Mouse (Mus musculus) midbrain, embryonic 11.5 days (tissue): Measurements from ENCODE around the gene Hist2h2ac. TPM values are rescaled to one million over a fixed set of nuclear protein-coding genes. Genes with fewer than 3 reads are reported as not detected.

Source experiments
- ATAC-seq: fragments of 200-750 bp; cut with Nextera tagmentation; 2 replicates; pipeline ENCODE4 v1.8.0; 2017; ENCODE audit warnings: moderate TSS enrichment, moderate library complexity; ENCODE audit not compliant: low FRiP score
- DNase-seq: peaks from one replicate; pipeline ENCODE4 v3.0.0; 2015; ENCODE audit warnings: low spot score; ENCODE audit errors: missing footprints
- H3K27ac ChIP-seq: fragments of 300-500 bp; sonication (generic); 2 replicates; pipeline ENCODE4 v1.5.1; 2014; ENCODE audit warnings: low read depth, low read length
- H3K27me3 ChIP-seq: fragments of 300-500 bp; sonication (generic); 2 replicates; pipeline ENCODE4 v1.6.1; 2014; ENCODE audit warnings: mild to moderate bottlenecking, low read length, moderate library complexity, mixed read lengths; ENCODE audit not compliant: control insufficient read depth, insufficient read depth
- H3K36me3 ChIP-seq: fragments of 300-500 bp; sonication (generic); 2 replicates; pipeline ENCODE4 v1.6.1; 2014; ENCODE audit warnings: mild to moderate bottlenecking, low read length, moderate library complexity, mixed read lengths; ENCODE audit not compliant: control insufficient read depth, insufficient read depth
- H3K4me1 ChIP-seq: fragments of 300-500 bp; sonication (generic); 2 replicates; pipeline ENCODE4 v1.6.1; 2014; ENCODE audit warnings: low read length; ENCODE audit not compliant: control insufficient read depth, insufficient read depth
- H3K4me2 ChIP-seq: fragments of 300-500 bp; sonication (generic); 2 replicates; pipeline ENCODE4 v1.6.1; 2014; ENCODE audit warnings: mild to moderate bottlenecking, moderate library complexity
- H3K4me3 ChIP-seq: fragments of 300-500 bp; sonication (generic); 2 replicates; pipeline ENCODE4 v1.5.1; 2014; ENCODE audit warnings: low read depth, low read length
- H3K9ac ChIP-seq: fragments of 300-500 bp; sonication (generic); 2 replicates; pipeline ENCODE4 v1.6.1; 2014; ENCODE audit warnings: low read length
- H3K9me3 ChIP-seq: fragments of 300-500 bp; sonication (generic); 2 replicates; pipeline ENCODE4 v1.6.1; 2016; ENCODE audit warnings: low read length; ENCODE audit not compliant: control insufficient read depth
- WGBS: fragments of 180-500 bp; shearing (Covaris S2); extraction: QIAGEN DNeasy Blood & Tissue Kit; methylation state at CpG from one replicate; pipeline ENCODE4 v1.1.7; 2014; 5-methylcytosine and 5-hydroxymethylcytosine counted together
- polyA plus RNA-seq: library from polyadenylated mRNA; unstranded; fragments of >200 nt; fragmentation: Nextera tagmentation; extraction: Ambion mirVana; gene quantifications from 2 replicates; pipeline ENCODE4 v1.2.1, GENCODE M21; 2014

The Hist2h2ac gene
- polyA plus RNA-seq, 1 experiment from 2014 or later = 16.0 TPM

- Histone ChIP-seq H3K27ac (peak overlapping the region; percentile 98), H3K36me3 (no peaks in the 10 kb centered on the region), H3K4me2 (peak overlapping the region; percentile 83), H3K9ac (peak overlapping the region; percentile 90), H3K27me3 (no peaks in the 10 kb centered on the region), H3K4me3 (peak overlapping the region; percentile 55), H3K4me1 (peaks cover 27% of the 10 kb centered on the region), H3K9me3 (no peaks in the 10 kb centered on the region)
- 9% methylated on average over 27 of the region's 27 CpGs for WGBS
- ATAC-seq = peak; percentile 20; the same call in 1 of the 2 replicates
- peak; percentile 97 for DNase-seq
These were observed 43.1 kb upstream of the Hist2h2ac start for GRCm38 (mm10) chr3:96263558-96264403.

- peak; percentile 86 for ATAC-seq
- H3K9ac ChIP-seq = peak within 1 kb of the TSS; percentile 90
- peak within 1 kb of the TSS; percentile 55 for H3K4me3 ChIP-seq
- no peaks in the 10 kb centered on the region for H3K36me3 ChIP-seq
- peak within 1 kb of the TSS; percentile 98 for H3K27ac ChIP-seq
- H3K4me1 ChIP-seq = peaks cover 24% of the 10 kb centered on the region
- no peaks in the 10 kb centered on the region for H3K27me3 ChIP-seq
- WGBS = under 1% methylated on average over 40 of the region's 40 CpGs
- peak; percentile 100 for DNase-seq
- H3K9me3 ChIP-seq = no peaks in the 10 kb centered on the region
- H3K4me2 ChIP-seq = peak within 1 kb of the TSS; percentile 83
These were observed 42.4 kb upstream of the Hist2h2ac start, which contains the start of gene Hist2h4 for GRCm38 (mm10) chr3:96262979-96263550. Gene Hist2h4, minus strand, starts transcription at chr3:96263311.

DNA sequence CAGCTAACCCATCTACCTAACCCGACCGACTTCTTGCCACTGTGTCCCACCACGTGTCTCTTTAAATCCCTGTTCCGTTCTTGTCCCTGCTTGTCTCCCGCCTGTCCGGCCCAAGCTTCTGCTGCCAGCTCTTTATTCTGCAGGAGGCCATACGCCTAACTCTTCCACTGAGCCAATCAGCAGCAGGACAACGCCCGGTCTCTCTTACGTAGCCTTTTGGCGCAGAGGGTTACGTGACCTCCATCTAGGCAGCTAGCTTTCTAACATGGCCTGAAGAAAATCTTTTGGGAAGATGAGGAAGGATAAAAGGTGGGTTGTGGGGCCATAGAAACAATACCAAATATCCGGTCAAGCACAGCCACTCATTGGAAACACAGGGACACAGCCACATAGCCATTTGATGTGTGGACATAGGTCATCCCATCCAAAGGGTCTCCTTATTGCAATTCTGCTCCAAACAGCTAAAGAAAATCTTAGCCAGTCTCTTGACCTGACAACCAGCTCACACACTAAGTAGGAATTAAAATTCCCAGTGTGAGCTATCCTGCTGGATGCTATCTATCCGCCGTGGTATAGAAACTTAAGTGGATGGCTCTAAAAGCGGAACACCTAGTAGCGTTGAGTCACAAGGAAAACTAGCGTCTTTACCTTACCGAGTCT lies 41.7 kb upstream of the Hist2h2ac start:
- Histone ChIP-seq H3K27me3 (no peaks in the 10 kb centered on the region), H3K27ac (peak overlapping the region; percentile 98), H3K9ac (peak overlapping the region; percentile 90), H3K4me2 (peak overlapping the region; percentile 83), H3K9me3 (no peaks in the 10 kb centered on the region), H3K36me3 (no peaks in the 10 kb centered on the region), H3K4me1 (peaks cover 21% of the 10 kb centered on the region), H3K4me3 (peak overlapping the region; percentile 55)
- DNase-seq = peak; percentile 97
- WGBS = under 1% methylated on average over 19 of the region's 19 CpGs
- peak; percentile 86 for ATAC-seq

GRCm38 (mm10) chr3:96261623-96262022 lies 40.9 kb upstream of the Hist2h2ac start:
- ATAC-seq = no peak
- DNase-seq = no peak
- peak overlapping the region; percentile 98 for H3K27ac ChIP-seq
- peaks cover 21% of the 10 kb centered on the region for H3K4me1 ChIP-seq
- peak overlapping the region; percentile 55; the same call in 1 of the 2 replicates for H3K4me3 ChIP-seq
- H3K4me2 ChIP-seq = peak overlapping the region; percentile 83
- H3K9ac ChIP-seq = peak overlapping the region; percentile 90
- 63% methylated on average over 3 of the region's 3 CpGs for WGBS
- H3K27me3 ChIP-seq = no peaks in the 10 kb centered on the region
- H3K9me3 ChIP-seq = no peaks in the 10 kb centered on the region
- no peaks in the 10 kb centered on the region for H3K36me3 ChIP-seq

- H3K9ac ChIP-seq = no peak overlapping the region
- no peak overlapping the region for H3K4me2 ChIP-seq
- 85% methylated on average over 5 of the region's 5 CpGs for WGBS
- H3K4me1 ChIP-seq = peaks cover 21% of the 10 kb centered on the region
- H3K4me3 ChIP-seq = no peak overlapping the region
- H3K27me3 ChIP-seq = no peaks in the 10 kb centered on the region
- no peaks in the 10 kb centered on the region for H3K9me3 ChIP-seq
- no peaks in the 10 kb centered on the region for H3K36me3 ChIP-seq
- ATAC-seq (no peak), DNase-seq (no peak)
- H3K27ac ChIP-seq = no peak overlapping the region
These were observed 39.5 kb upstream of the Hist2h2ac start for GRCm38 (mm10) chr3:96260220-96260619.

- DNase-seq = no peak
- Histone ChIP-seq H3K9ac (no peak overlapping the region), H3K27me3 (no peaks in the 10 kb centered on the region), H3K27ac (no peak overlapping the region), H3K9me3 (no peaks in the 10 kb centered on the region), H3K36me3 (no peaks in the 10 kb centered on the region), H3K4me3 (no peak overlapping the region), H3K4me2 (no peak overlapping the region), H3K4me1 (peaks cover 7% of the 10 kb centered on the region; the same call in 1 of the 2 replicates)
- WGBS = 79% methylated on average over 3 of the region's 3 CpGs
- ATAC-seq = no peak
These were observed 36.5 kb upstream of the Hist2h2ac start for GRCm38 (mm10) chr3:96257190-96257589.

DNA sequence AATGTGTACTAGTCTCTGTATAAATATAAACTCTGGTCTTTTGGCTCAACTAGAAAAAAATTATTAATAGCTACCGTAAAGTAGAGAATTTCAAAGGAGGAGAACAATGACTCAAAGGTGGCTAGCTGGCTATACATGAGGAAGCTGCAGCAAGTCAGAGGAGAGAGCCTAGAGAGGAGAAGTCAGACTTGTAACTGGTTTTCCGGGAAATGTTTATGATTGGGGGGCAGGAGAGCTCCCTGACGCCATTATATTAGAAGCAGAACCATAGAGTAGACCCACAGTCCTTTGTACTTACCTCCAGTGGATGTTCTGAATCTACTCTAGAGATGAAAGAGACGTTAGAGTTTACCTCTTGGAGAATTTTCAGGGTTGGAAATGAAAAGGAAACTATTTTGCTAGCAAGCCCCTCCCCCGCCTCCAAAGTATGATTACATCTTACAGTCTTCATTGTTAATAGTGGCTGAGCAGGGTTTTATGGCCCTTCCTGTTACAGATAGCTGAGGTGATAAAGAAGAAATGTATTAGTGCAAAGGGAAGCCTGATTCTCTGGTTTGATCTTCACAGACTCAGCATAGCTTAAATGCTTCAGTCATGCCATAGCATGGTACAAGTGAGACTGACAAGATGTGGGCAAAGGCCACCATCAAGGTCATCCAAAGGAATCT lies 35.4 kb upstream of the Hist2h2ac start:
- Histone ChIP-seq H3K4me2 (no peak overlapping the region), H3K9ac (no peak overlapping the region), H3K27ac (no peak overlapping the region), H3K4me3 (no peak overlapping the region), H3K9me3 (no peaks in the 10 kb centered on the region), H3K4me1 (no peaks in the 10 kb centered on the region), H3K36me3 (no peaks in the 10 kb centered on the region), H3K27me3 (no peaks in the 10 kb centered on the region)
- DNase-seq (no peak), ATAC-seq (no peak)
- WGBS = 84% methylated on average over 5 of the region's 5 CpGs

GRCm38 (mm10) chr3:96254683-96255355 lies 34.1 kb upstream of the Hist2h2ac start:
- Histone ChIP-seq H3K27ac (no peak overlapping the region), H3K9me3 (no peaks in the 10 kb centered on the region), H3K4me3 (no peak overlapping the region), H3K9ac (no peak overlapping the region), H3K4me1 (no peaks in the 10 kb centered on the region), H3K4me2 (no peak overlapping the region), H3K27me3 (no peaks in the 10 kb centered on the region), H3K36me3 (no peaks in the 10 kb centered on the region)
- ATAC-seq = no peak
- WGBS = 56% methylated on average over 10 of the region's 10 CpGs
- no peak for DNase-seq
